Mouse (Mus musculus): ENCODE data around the gene Lmntd1. TPM values are rescaled to one million over a fixed set of nuclear protein-coding genes. Genes with fewer than 3 reads are reported as not detected.
A peak's percentile ranks its signal among the peaks of the same experiment; 100 is the strongest.

The Lmntd1 gene
- polyA plus RNA-seq, 1 experiment = not detected

DNA sequence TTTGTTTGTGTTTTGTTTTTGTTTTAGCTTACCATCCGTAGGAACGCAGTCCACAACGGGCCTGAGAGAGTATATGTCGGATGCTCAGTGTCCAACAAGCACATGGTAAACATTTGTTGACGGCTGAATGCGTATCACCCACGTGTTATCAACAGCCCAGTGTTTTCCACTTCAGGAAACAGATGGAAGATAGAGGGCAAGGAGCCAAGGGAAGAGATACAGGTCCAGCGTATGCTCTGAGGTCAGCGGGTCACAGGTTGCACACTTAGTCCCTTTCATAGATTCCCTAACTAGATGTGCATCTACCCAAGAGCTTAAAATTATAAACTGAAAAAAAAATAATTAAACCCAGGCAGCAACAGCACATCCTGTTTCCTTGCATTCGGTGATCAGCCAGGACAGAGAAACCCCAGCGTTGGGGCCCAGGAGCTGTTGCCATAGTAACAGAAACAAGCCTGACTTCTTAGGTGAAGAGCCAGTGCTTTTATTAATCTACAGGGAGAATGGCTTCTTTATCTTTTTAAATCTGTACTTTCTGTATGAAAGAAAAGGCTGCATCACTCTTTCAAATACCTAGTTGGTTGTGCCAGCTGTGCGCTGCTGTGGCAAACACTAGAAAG, 128.0 kb downstream of the Lmntd1 start:
- Histone ChIP-seq H3K27ac (ENCODE audit: insufficient read depth, low read depth, low read length) (0 out of 2 replicates have a peak overlapping the region, but pooled peaks have one; percentile 54), H3K4me3 (ENCODE audit: insufficient read depth, low read depth, low read length) (no peak overlapping the region), H3K4me1 (ENCODE audit: control insufficient read depth, insufficient read depth, low read length) (peaks cover 10% of the 10 kb centered on the region)
- TF ChIP-seq CTCF (IDR thresholded peaks at IDR 0.05; ENCODE audit: insufficient read depth, low read depth, low read length) (no peak), POLR2A (IDR thresholded peaks at IDR 0.05; ENCODE audit: insufficient read depth, low read depth, low read length) (no peak)
- 52% methylated on average over 12 of the region's 12 CpGs for WGBS

DNA sequence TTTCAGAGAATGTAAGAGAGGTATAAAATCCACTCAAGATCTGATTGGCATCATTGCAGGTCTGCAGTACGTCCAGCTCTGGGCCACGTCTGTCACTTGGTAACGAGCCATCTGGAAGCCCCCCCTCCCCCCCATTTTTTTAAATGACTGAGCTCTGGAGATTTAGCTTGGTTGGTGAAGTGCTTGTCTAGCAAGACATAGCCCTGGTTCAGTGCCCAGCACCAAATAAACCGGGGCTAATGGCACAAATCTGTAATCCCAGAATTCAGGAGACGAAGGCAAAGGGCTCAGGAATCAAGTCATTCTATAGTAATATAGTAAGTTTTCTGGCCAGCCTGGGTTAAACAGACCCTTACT, 130.8 kb downstream of the Lmntd1 start:
- Histone ChIP-seq H3K4me3 (ENCODE audit: insufficient read depth, low read depth, low read length) (no peak overlapping the region), H3K27ac (ENCODE audit: insufficient read depth, low read depth, low read length) (no peak overlapping the region), H3K4me1 (ENCODE audit: control insufficient read depth, insufficient read depth, low read length) (peaks cover 10% of the 10 kb centered on the region)
- TF ChIP-seq CTCF (IDR thresholded peaks at IDR 0.05; ENCODE audit: insufficient read depth, low read depth, low read length) = no peak
- no peak for TF ChIP-seq POLR2A (IDR thresholded peaks at IDR 0.05; ENCODE audit: insufficient read depth, low read depth, low read length)
- 58% methylated on average over 5 of the region's 5 CpGs for WGBS

DNA sequence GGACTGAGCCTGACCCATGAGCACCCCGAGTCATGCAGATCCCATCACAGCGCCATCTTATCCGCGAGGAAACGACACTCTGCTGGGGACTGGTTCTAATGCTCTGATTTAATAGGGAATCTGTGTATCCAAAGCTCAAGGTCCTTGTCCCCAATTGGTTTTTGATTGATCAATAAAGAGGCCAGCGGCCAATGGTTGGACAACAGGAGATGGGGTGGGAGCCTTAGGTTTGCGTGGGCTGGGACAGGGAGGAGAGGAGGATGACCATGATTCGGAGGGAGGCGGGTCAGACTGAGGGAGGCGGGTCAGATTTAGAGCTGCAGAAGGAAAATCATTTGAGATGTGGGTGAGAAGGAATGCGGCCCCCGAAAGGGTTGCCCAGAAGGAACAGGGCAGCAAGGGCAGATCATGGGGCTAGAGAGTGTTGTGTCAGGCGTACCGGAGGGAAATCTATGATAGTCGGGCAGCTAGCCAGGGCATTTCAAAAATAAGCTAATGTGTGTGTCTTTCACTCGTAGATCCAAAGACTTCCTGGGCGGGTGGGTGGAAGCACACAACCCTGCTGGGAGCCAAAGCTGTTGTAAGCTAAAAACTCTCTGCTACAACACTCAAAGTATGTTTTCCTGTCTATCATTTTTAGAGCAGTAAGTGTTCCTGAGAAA, 131.3 kb downstream of the Lmntd1 start:
- H3K4me1 ChIP-seq (ENCODE audit: control insufficient read depth, insufficient read depth, low read length) = peaks cover 10% of the 10 kb centered on the region
- WGBS = 82% methylated on average over 17 of the region's 17 CpGs
- TF ChIP-seq CTCF (IDR thresholded peaks at IDR 0.05; ENCODE audit: insufficient read depth, low read depth, low read length) = no peak
- TF ChIP-seq POLR2A (IDR thresholded peaks at IDR 0.05; ENCODE audit: insufficient read depth, low read depth, low read length) = no peak
- no peak overlapping the region for H3K4me3 ChIP-seq (ENCODE audit: insufficient read depth, low read depth, low read length)
- H3K27ac ChIP-seq (ENCODE audit: insufficient read depth, low read depth, low read length) = no peak overlapping the region

DNA sequence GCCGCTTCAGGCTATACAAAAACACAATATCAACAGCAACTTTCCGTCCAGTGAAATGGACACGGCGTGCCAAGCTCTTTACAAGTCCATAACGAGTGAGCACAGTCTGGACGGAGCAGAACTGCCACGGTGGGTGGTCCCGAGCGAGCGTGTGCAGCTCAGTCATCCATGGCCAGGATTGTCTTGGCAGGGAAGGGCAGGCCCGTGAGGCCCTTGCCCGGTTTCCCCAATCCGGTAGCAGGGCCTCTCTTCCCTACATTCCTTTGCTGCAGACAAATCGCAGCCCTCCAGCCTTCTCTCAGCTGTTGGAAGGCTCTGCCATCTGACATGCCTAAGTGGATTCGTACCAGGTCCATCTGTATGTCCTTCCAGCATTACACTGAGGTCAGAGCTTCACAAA, 132.2 kb downstream of the Lmntd1 start:
- WGBS = 44% methylated on average over 15 of the region's 15 CpGs
- no peak overlapping the region for H3K27ac ChIP-seq (ENCODE audit: insufficient read depth, low read depth, low read length)

DNA sequence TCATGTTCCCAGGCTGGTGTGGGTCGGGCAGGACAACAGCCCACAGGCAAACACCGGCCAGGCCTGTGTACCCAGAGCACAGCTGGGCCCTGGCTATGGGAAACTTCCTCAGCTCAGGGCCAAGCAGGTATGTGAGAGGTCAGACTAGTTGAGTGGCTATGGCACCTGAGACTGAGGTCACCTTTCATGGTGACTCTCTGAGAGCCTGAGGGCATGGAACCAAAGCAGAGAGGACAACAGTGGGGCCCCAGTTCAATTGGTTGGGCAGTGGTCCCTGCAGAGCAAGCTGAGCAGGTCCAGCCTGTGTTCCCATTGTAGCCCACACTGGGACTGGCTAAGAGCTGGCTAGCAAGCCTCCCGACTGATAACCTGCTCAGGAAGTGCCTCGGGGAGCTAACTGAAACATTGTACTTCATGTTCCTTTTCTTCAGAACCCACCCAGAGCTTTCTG, 135.3 kb downstream of the Lmntd1 start:
- Histone ChIP-seq H3K27ac (ENCODE audit: insufficient read depth, low read depth, low read length) (no peak overlapping the region), H3K4me3 (ENCODE audit: insufficient read depth, low read depth, low read length) (no peak overlapping the region), H3K4me1 (ENCODE audit: control insufficient read depth, insufficient read depth, low read length) (peaks cover 5% of the 10 kb centered on the region)
- TF ChIP-seq CTCF (IDR thresholded peaks at IDR 0.05; ENCODE audit: insufficient read depth, low read depth, low read length) = no peak
- no peak for TF ChIP-seq POLR2A (IDR thresholded peaks at IDR 0.05; ENCODE audit: insufficient read depth, low read depth, low read length)
- WGBS = 89% methylated on average over 4 of the region's 4 CpGs

More for the DNA sequence above, 132.2 kb downstream of the Lmntd1 start:
- H3K4me3 ChIP-seq (ENCODE audit: insufficient read depth, low read depth, low read length) = no peak overlapping the region
- TF ChIP-seq POLR2A (IDR thresholded peaks at IDR 0.05; ENCODE audit: insufficient read depth, low read depth, low read length) (no peak), CTCF (IDR thresholded peaks at IDR 0.05; ENCODE audit: insufficient read depth, low read depth, low read length) (no peak)
- peaks cover 10% of the 10 kb centered on the region for H3K4me1 ChIP-seq (ENCODE audit: control insufficient read depth, insufficient read depth, low read length)

DNA sequence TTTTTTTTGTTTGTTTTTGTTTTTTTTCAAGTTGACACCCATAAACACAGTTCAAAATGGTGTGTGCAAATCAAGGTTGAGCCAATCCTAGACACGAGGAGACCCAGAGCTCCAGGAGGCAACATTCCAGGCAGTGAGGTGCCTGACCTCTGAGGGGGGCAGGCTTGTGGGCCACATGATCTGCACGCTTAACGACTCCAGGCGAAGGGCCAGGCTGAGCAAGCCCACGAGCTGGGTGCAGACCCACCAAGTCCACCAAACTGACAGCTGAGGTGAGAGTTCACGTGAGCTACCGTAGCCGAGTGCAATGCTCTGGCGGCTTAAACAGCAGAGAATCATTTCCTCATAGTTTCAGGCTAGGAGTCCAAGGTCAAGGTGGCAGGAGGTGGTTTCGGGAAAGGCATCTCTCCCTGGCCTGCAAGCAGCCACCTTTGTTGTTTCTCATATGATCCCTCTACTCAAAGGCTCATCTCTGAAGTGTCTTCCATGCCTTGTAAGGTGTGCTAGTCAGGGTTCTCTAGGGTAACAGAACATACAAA, 136.7 kb downstream of the Lmntd1 start:
- Histone ChIP-seq H3K27ac (ENCODE audit: insufficient read depth, low read depth, low read length) (no peak overlapping the region), H3K4me3 (ENCODE audit: insufficient read depth, low read depth, low read length) (no peak overlapping the region), H3K4me1 (ENCODE audit: control insufficient read depth, insufficient read depth, low read length) (peaks cover 5% of the 10 kb centered on the region)
- WGBS = 88% methylated on average over 10 of the region's 10 CpGs
- no peak for TF ChIP-seq CTCF (IDR thresholded peaks at IDR 0.05; ENCODE audit: insufficient read depth, low read depth, low read length)
- TF ChIP-seq POLR2A (IDR thresholded peaks at IDR 0.05; ENCODE audit: insufficient read depth, low read depth, low read length) = no peak

DNA sequence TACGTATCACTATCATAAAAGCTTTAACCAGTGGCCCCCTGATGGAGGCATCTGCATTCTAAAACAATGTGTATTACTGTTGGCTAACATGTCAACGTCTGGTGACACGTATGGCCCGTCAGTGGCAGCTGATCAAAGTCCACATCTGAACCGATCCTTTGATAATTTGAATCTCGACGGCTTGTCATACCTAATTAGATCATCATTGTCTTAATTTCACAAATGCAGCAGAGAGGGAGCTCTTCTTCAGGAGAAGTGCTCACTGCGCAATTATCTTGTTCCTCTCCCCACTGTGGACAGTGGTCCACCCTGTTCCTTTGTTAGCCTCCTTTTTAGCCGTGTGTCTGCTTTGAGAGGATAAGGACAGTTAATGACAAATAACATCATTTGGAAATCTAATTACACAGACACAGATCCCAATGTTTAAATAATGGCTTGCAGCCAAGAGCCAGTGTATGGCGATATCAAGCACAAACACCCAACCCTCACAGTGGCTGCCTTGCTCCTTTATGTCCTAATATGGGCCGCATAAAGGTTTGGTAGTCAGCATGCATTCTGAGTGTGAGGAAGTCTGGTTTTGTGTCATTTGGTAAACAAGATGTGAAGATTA, 142.4 kb downstream of the Lmntd1 start:
- WGBS = 69% methylated on average over 11 of the region's 11 CpGs
- no peak overlapping the region for H3K4me3 ChIP-seq (ENCODE audit: insufficient read depth, low read depth, low read length)
- TF ChIP-seq POLR2A (IDR thresholded peaks at IDR 0.05; ENCODE audit: insufficient read depth, low read depth, low read length) (no peak), CTCF (IDR thresholded peaks at IDR 0.05; ENCODE audit: insufficient read depth, low read depth, low read length) (no peak)
- H3K4me1 ChIP-seq (ENCODE audit: control insufficient read depth, insufficient read depth, low read length) = no peaks in the 10 kb centered on the region
- H3K27ac ChIP-seq (ENCODE audit: insufficient read depth, low read depth, low read length) = no peak overlapping the region

DNA sequence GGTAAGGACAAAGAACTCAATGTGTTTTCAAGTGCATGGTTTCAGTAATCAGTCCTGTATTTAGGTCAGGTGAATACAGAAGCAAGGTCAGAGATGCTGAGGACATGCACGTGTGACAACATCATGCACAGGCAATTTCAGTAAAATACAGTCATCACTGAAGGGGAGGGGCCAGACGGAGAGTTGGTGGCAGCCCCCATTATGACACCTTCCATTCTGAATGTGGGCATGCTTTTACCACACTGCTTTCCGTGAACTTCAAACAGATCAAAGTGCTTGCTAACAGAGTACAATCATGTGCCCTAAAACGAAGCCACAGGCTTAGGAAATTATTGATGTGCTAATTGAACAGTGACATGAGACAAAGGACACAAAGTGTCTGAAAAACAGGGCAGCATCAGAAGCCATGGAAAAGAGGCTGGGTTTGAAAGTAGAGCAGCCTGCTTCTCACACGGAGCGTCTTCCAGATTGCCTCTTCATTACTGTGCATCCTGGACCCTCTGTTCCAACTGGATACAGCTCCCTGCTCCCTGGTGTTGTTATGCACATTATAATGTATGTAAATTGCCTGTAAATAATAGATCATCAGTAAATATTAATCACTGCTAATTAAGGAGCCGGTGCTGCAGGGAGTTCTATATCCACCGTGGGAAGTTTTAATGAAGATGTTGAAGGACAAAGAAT, 144.7 kb downstream of the Lmntd1 start:
- H3K4me1 ChIP-seq (ENCODE audit: control insufficient read depth, insufficient read depth, low read length) = no peaks in the 10 kb centered on the region
- TF ChIP-seq POLR2A (IDR thresholded peaks at IDR 0.05; ENCODE audit: insufficient read depth, low read depth, low read length) (no peak), CTCF (IDR thresholded peaks at IDR 0.05; ENCODE audit: insufficient read depth, low read depth, low read length) (no peak)
- 52% methylated on average over 8 of the region's 8 CpGs for WGBS
- H3K4me3 ChIP-seq (ENCODE audit: insufficient read depth, low read depth, low read length) = no peak overlapping the region
- H3K27ac ChIP-seq (ENCODE audit: insufficient read depth, low read depth, low read length) = no peak overlapping the region

Data from olfactory bulb, adult 2 months (tissue).